8 mouse cellular contexts compared by ENCODE assay signal in the genomic region with DNA sequence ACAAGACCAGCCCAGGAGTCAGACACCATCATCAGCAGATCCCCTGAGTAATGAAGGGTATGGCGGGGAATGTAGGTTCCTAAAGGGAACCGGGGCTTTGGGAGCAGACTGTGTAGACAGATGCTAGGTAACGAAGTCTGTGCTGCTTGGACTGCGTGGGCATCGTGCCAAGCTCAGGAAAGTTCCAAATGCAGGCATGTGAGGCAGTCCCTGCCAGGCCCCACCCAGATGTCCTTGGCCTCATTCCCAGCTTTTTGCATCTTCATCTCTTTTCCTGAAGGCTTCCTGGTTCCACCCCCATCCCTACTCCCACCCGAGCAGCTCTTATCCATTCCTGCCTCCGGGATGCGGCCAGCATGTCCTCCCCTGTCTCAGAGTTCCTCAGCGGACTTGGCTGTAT. TPM values are rescaled to one million over a fixed set of nuclear protein-coding genes. Genes with fewer than 3 reads are reported as not detected.
DNase-seq lines count a peak whose midpoint lies in the region; ATAC-seq and TF ChIP-seq lines count a peak whose summit lies in the region.

No protein-coding gene starts in this region.

- no peak overlapping the region; the same call in 1 of the 2 replicates for H3K4me2 ChIP-seq in hindbrain, embryonic 15.5 days
- H3K4me2 ChIP-seq in neural tube, embryonic 13.5 days, result no peak overlapping the region

- peak; percentile 63 to 70 for DNase-seq in adrenal gland, adult 18-20 months (ENCODE audit: low spot score in 2 of 2)
- peak; percentile 96 for DNase-seq in brain, embryonic 14.5 days (ENCODE audit: low read depth)
- peak; percentile 87 to 95 for DNase-seq in frontal cortex, adult 2 months (ENCODE audit: extremely low spot score in 1 of 2, low spot score in 1 of 2)
- DNase-seq in left cerebral cortex, adult 18-20 months (ENCODE audit: low spot score in 2 of 2), result peak; percentile 89 to 92
- DNase-seq in natural killer cell, adult 2 months (ENCODE audit: low spot score in 2 of 2), result no peak

- 0 out of 2 replicates have a peak overlapping the region, but pooled peaks have one; percentile 10 for H3K27ac ChIP-seq in hindbrain, embryonic 15.5 days (replicated peaks)
- H3K27ac ChIP-seq in neural tube, embryonic 13.5 days (replicated peaks), result peak overlapping the region; percentile 43; the same call in 1 of the 2 replicates

- WGBS in hindbrain, embryonic 15.5 days, result 34% methylated on average over 9 of the region's 9 CpGs
- WGBS in neural tube, embryonic 13.5 days, result 38% methylated on average over 9 of the region's 9 CpGs

- 0 out of 2 replicates have a peak, but pooled peaks cover 6% of the 10 kb centered on the region for H3K27me3 ChIP-seq in hindbrain, embryonic 15.5 days
- peaks cover 13% of the 10 kb centered on the region for H3K27me3 ChIP-seq in neural tube, embryonic 13.5 days

- no peak for TF ChIP-seq CTCF in brain, embryonic 14.5 days (IDR thresholded peaks at IDR 0.05; ENCODE audit: borderline replicate concordance, extremely low read depth, insufficient read depth, insufficient read length)

- no peak overlapping the region for H3K4me3 ChIP-seq in hindbrain, embryonic 15.5 days
- H3K4me3 ChIP-seq in neural tube, embryonic 13.5 days, result no peak overlapping the region

- no peaks in the 10 kb centered on the region for H3K9me3 ChIP-seq in hindbrain, embryonic 15.5 days
- no peaks in the 10 kb centered on the region for H3K9me3 ChIP-seq in neural tube, embryonic 13.5 days

- no peak for TF ChIP-seq POLR2A in brain, embryonic 14.5 days (IDR thresholded peaks at IDR 0.05; ENCODE audit: borderline replicate concordance, extremely low read depth, insufficient read depth, insufficient read length, poor library complexity, severe bottlenecking)

- H3K9ac ChIP-seq in hindbrain, embryonic 15.5 days, result no peak overlapping the region
- no peak overlapping the region for H3K9ac ChIP-seq in neural tube, embryonic 13.5 days

- H3K36me3 ChIP-seq in hindbrain, embryonic 15.5 days, result no peaks in the 10 kb centered on the region
- no peaks in the 10 kb centered on the region for H3K36me3 ChIP-seq in neural tube, embryonic 13.5 days

- peak; percentile 60 for ATAC-seq in hindbrain, embryonic 15.5 days (ENCODE audit: low FRiP score, low read depth)
- peak; percentile 71 for ATAC-seq in neural tube, embryonic 13.5 days (ENCODE audit: low read depth)
- ATAC-seq in megakaryocyte-erythroid progenitor cell, adult 5-6 weeks (replicated peaks; ENCODE audit: low FRiP score, low TSS enrichment, poor library complexity, severe bottlenecking), result no peak

- peaks cover 26% of the 10 kb centered on the region for H3K4me1 ChIP-seq in hindbrain, embryonic 15.5 days (replicated peaks)
- H3K4me1 ChIP-seq in neural tube, embryonic 13.5 days (replicated peaks), result peaks cover 38% of the 10 kb centered on the region

RNA-seq across cellular contexts. Expression of gene Sbk1, which starts 6.5 kb away (rescaled TPM):
- total RNA-seq in adrenal gland, adult 18-20 months (2021), result 10 to 100 TPM; 46.2 to 99.7 TPM
- 423 and 518 TPM in 2 replicates for polyA plus RNA-seq in brain, embryonic 14.5 days (2012; rRNA removed)
- polyA plus RNA-seq in frontal cortex, adult 2 months (2012; rRNA removed), result 54.4 and 56.0 TPM in 2 replicates
- polyA plus RNA-seq in hindbrain, embryonic 15.5 days (2015; fragmentation: Nextera tagmentation; extraction: Ambion mirVana), result 250 and 292 TPM in 2 replicates
- total RNA-seq in left cerebral cortex, adult 18-20 months (2021), result 10 to 100 TPM; 77.0 to 77.5 TPM
- polyA plus RNA-seq in neural tube, embryonic 13.5 days (2015; fragmentation: Nextera tagmentation; extraction: Ambion mirVana), result 238 and 247 TPM in 2 replicates
- total RNA-seq in megakaryocyte-erythroid progenitor cell, adult 5-6 weeks (2014; fragmentation: Nextera tagmentation), result 6.6 and 7.0 TPM in 2 replicates
- 2.9 and 5.2 TPM in 2 replicates for total RNA-seq in megakaryocyte-erythroid progenitor cell, adult 5-6 weeks (2017)

Comparison
In these comparisons a context has a peak if more than half of its experiments do, and no peak if none do; other contexts are left out.
1. DNase-seq: peak in adrenal gland, adult 18-20 months (2 of 2), brain, embryonic 14.5 days (single experiment), frontal cortex, adult 2 months (2 of 2) and left cerebral cortex, adult 18-20 months (2 of 2); none in natural killer cell, adult 2 months (0 of 2).